Mouse (Mus musculus): Measurements from ENCODE around the gene Lamb1. TPM values are rescaled to one million over a fixed set of nuclear protein-coding genes. Genes with fewer than 3 reads are reported as not detected.

The Lamb1 gene
- total and polyA plus RNA-seq, 3 experiments, result under 0.01 TPM; not detected in 2

DNA sequence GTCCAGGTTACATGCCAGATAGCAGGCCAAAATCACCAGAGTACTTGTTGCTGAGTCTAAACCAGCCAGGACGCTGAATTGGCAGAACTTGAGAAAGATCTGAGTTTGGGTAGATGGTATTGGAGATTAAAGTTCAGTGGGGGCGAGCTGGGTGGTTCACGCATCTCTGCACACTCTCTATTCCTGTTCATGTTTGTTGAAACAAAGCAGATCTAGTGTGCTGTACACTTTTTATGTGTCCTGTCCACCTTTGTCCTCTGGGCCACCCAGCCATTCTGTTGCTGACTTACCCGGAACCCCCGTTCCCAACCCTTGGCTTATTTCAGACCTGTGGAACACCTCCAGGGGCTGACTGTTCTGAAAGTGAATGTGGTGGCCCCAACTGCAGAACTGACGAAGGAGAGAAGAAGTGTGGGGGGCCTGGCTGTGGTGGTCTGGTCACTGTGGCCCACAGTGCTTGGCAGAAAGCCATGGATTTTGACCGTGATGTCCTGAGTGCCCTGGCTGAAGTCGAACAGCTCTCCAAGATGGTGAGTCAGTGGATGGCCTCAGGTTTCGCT is 58.2 kb downstream of the Lamb1 start:
- Histone ChIP-seq H3K4me2 (ENCODE audit: insufficient read depth, low read depth, poor library complexity, severe bottlenecking) (no peak overlapping the region), H3K36me3 (replicated peaks in 1 of 2; ENCODE audit: control insufficient read depth in 1 of 2, insufficient read depth in 1 of 2, low read length in 1 of 2) (no peaks in the 10 kb centered on the region), H3K9me3 (replicated peaks; ENCODE audit: low read length) (no peaks in the 10 kb centered on the region), H3K4me3 (replicated peaks in 1 of 3; ENCODE audit: low read depth in 2 of 3, low read length in 2 of 3, poor library complexity in 1 of 3) (no peak overlapping the region), H3K79me2 (replicated peaks; ENCODE audit: control insufficient read depth, extremely low read depth, insufficient read depth, poor library complexity, severe bottlenecking) (no peaks in the 10 kb centered on the region), H3K4me1 (ENCODE audit: control insufficient read depth in 1 of 2, insufficient read depth in 2 of 2) (0 out of 4 replicates have a peak, but pooled peaks cover 0 to 3% of the 10 kb centered on the region in 2 experiments), H3K27ac (ENCODE audit: insufficient read depth, low read depth) (no peak overlapping the region), H3K9ac (ENCODE audit: insufficient read depth, low read depth) (no peak overlapping the region), H3K27me3 (replicated peaks) (no peaks in the 10 kb centered on the region)
- in situ Hi-C loops (cut with MboI; ENCODE audit: low pct_ligation_motif_present, low pct_unique_long_range_greater_than_20kb, low sequenced_read_pairs) (no loop called here), dilution Hi-C loops (cut with MboI; ENCODE audit: extremely low pct_ligation_motif_present, extremely low pct_unique_long_range_greater_than_20kb, low sequenced_read_pairs) (no loop called here)
- TF ChIP-seq CHD1 (IDR thresholded peaks at IDR 0.05; ENCODE audit: low read depth, low read length) (no peak), POLR2AphosphoS2 (IDR thresholded peaks at IDR 0.05; ENCODE audit: low read depth, low read length) (no peak), CHD2 (IDR thresholded peaks at IDR 0.05; ENCODE audit: low read length) (no peak), ZKSCAN1 (IDR thresholded peaks at IDR 0.05; ENCODE audit: borderline replicate concordance, low read depth, low read length) (no peak), ZNF384 (IDR thresholded peaks at IDR 0.05; ENCODE audit: low read depth, low read length) (no peak), PAX5 (IDR thresholded peaks at IDR 0.05; ENCODE audit: low read length) (no peak)
- no peak for DNase-seq (ENCODE audit: extremely low read depth)

DNA sequence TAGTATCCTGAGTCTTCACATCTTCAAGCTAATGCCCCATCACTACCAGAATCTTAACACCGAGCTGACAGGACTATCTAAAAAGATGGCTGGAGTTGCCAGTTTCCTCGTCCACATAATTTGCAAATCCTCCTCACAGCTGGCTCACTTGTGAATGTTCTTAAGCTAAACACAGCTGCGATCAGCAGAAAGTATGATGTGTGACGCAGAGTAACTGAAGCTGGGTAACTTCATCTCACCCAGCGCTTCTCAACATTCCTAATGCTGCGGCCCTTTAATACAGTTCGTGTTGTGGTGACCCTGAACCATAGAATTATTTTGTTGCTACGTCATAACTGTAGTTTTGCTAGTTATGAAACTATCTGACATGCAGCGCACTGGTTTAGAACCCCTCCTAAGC is 62.1 kb downstream of the Lamb1 start:
- Histone ChIP-seq H3K36me3 (replicated peaks in 1 of 2; ENCODE audit: control insufficient read depth in 1 of 2, insufficient read depth in 1 of 2, low read length in 1 of 2) (peaks cover 4 to 18% of the 10 kb centered on the region in 2 experiments), H3K9ac (ENCODE audit: insufficient read depth, low read depth) (no peak overlapping the region), H3K4me3 (replicated peaks in 1 of 3; ENCODE audit: low read depth in 2 of 3, low read length in 2 of 3, poor library complexity in 1 of 3) (no peak overlapping the region), H3K27ac (ENCODE audit: insufficient read depth, low read depth) (no peak overlapping the region), H3K4me2 (ENCODE audit: insufficient read depth, low read depth, poor library complexity, severe bottlenecking) (no peak overlapping the region), H3K9me3 (replicated peaks; ENCODE audit: low read length) (no peaks in the 10 kb centered on the region), H3K4me1 (ENCODE audit: control insufficient read depth in 1 of 2, insufficient read depth in 2 of 2) (no peaks in the 10 kb centered on the region), H3K27me3 (replicated peaks) (no peaks in the 10 kb centered on the region), H3K79me2 (replicated peaks; ENCODE audit: control insufficient read depth, extremely low read depth, insufficient read depth, poor library complexity, severe bottlenecking) (no peaks in the 10 kb centered on the region)
- dilution Hi-C loops (cut with MboI; ENCODE audit: extremely low pct_ligation_motif_present, extremely low pct_unique_long_range_greater_than_20kb, low sequenced_read_pairs), result no loop called here
- DNase-seq (ENCODE audit: extremely low read depth), result no peak
- in situ Hi-C loops (cut with MboI; ENCODE audit: low pct_ligation_motif_present, low pct_unique_long_range_greater_than_20kb, low sequenced_read_pairs), result no loop called here
- TF ChIP-seq CTCF (conservative IDR thresholded peaks at IDR 0.05 in 1 of 2, IDR thresholded peaks at IDR 0.05 in 1 of 2; ENCODE audit: low read depth in 2 of 2, low read length in 2 of 2) (no peak), ETS1 (conservative IDR thresholded peaks at IDR 0.05; ENCODE audit: low read depth, low read length) (no peak), SMC3 (IDR thresholded peaks at IDR 0.05; ENCODE audit: low read depth, low read length) (no peak), MAX (IDR thresholded peaks at IDR 0.05; ENCODE audit: low read length) (no peak), IRF4 (IDR thresholded peaks at IDR 0.05; ENCODE audit: low read depth, low read length) (no peak), ELF1 (IDR thresholded peaks at IDR 0.05; ENCODE audit: low read depth, low read length) (no peak), KAT2A (IDR thresholded peaks at IDR 0.05; ENCODE audit: insufficient replicate concordance, low read length) (no peak), PAX5 (IDR thresholded peaks at IDR 0.05; ENCODE audit: low read length) (no peak), MYC (IDR thresholded peaks at IDR 0.05; ENCODE audit: low read depth, low read length) (no peak), ZMIZ1 (IDR thresholded peaks at IDR 0.05; ENCODE audit: low read depth, low read length) (no peak), ZKSCAN1 (IDR thresholded peaks at IDR 0.05; ENCODE audit: borderline replicate concordance, low read depth, low read length) (no peak), E2F4 (IDR thresholded peaks at IDR 0.05; ENCODE audit: insufficient replicate concordance, low read depth, low read length) (no peak), CHD1 (IDR thresholded peaks at IDR 0.05; ENCODE audit: low read depth, low read length) (no peak), HCFC1 (IDR thresholded peaks at IDR 0.05; ENCODE audit: low read depth, low read length) (no peak)
